Mouse (Mus musculus) left cerebral cortex, adult 9 months (tissue): ENCODE measurements at regions not wholly inside any gene's neighbourhood (a gene's known extent, or its start where the extent isn't known, plus 50 kb on each side); places are given as distances from the start of the nearest gene placed in this dataset.

Source experiments
- DNase-seq, 2 experiments: peaks; one replicate each; pipeline ENCODE4 v3.0.0; 2022; ENCODE audit warnings: low spot score in 2 of 2

GRCm38 (mm10) chr12:25299603-25300471 is 202.9 kb upstream of the Id2 start:
- DNase-seq, result no peak

- no peak for DNase-seq
Measured at GRCm38 (mm10) chr12:25298766-25299165, 201.8 kb upstream of the Id2 start.

- no peak for DNase-seq
Measured at GRCm38 (mm10) chr12:25297960-25298359, 201.0 kb upstream of the Id2 start.

GRCm38 (mm10) chr12:25296648-25297047 is 199.7 kb upstream of the Id2 start:
- DNase-seq, result no peak

- no peak for DNase-seq
Measured at GRCm38 (mm10) chr12:25294179-25295025, 197.5 kb upstream of the Id2 start.

GRCm38 (mm10) chr12:25293470-25294178 is 196.7 kb upstream of the Id2 start:
- DNase-seq, result no peak

GRCm38 (mm10) chr12:25289381-25289780 is 192.4 kb upstream of the Id2 start:
- no peak for DNase-seq

GRCm38 (mm10) chr12:25283808-25284207 is 186.9 kb upstream of the Id2 start:
- no peak for DNase-seq

- no peak for DNase-seq
Measured at GRCm38 (mm10) chr12:25281438-25281837, 184.5 kb upstream of the Id2 start.

- no peak for DNase-seq
Measured at GRCm38 (mm10) chr12:25273631-25274305, 176.8 kb upstream of the Id2 start.

- DNase-seq, result no peak
Measured at GRCm38 (mm10) chr12:25272752-25273125, 175.8 kb upstream of the Id2 start.

- no peak for DNase-seq
Measured at GRCm38 (mm10) chr12:25272114-25272751, 175.3 kb upstream of the Id2 start.

- no peak for DNase-seq
Measured at GRCm38 (mm10) chr12:25269878-25270277, 172.9 kb upstream of the Id2 start.

- DNase-seq, result no peak
Measured at GRCm38 (mm10) chr12:25268871-25269850, 172.2 kb upstream of the Id2 start.

GRCm38 (mm10) chr12:25268323-25268722 is 171.4 kb upstream of the Id2 start:
- DNase-seq, result no peak

- no peak for DNase-seq
Measured at GRCm38 (mm10) chr12:25267572-25268115, 170.7 kb upstream of the Id2 start.

GRCm38 (mm10) chr12:25266701-25267571 is 170.0 kb upstream of the Id2 start:
- no peak for DNase-seq
